Comparison of ENCODE assay signal across 9 mouse cellular contexts in the genomic region with DNA sequence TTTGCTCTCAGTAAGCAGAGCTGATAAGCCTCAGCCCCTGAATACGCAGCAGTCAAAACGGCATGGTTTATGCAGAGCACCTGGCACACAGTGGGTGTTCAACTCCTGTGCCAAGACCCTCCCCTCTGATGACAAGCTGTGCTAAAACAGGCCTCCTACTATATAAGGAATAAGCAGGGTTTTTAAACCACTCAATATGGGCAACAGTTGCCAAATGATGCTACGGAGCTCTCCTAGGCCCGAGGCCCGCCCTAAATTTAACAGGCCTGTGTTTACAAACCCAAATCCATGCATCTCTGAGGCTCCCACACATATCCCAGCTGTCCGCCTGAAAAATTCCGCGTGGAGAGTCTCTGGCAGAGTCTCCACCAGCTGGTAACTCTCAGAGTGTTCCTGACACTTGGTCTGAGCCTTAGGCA. TPM values are rescaled to one million over a fixed set of nuclear protein-coding genes. Genes with fewer than 3 reads are reported as not detected.
DNase-seq lines count a peak whose midpoint lies in the region; TF ChIP-seq lines count a peak whose summit lies in the region.
"Had no signal": no experiment of that assay in that cellular context is flagged by ENCODE, and none has a peak within 500 bp of the region (broad histone marks: within the 10 kb centered on the region; RNA-seq: fewer than 3 reads in every experiment).

No protein-coding gene starts in this region.

- no peak for TF ChIP-seq CTCF in layer of hippocampus, adult 2 months (conservative IDR thresholded peaks at IDR 0.05)

- peak; percentile 20 for DNase-seq in brain, embryonic 18.5 days (ENCODE audit: low read depth, low spot score)
- peak; percentile 60 to 64 for DNase-seq in cerebellum, adult 18-20 months
- DNase-seq in layer of hippocampus, adult 2 months (ENCODE audit: low spot score in 2 of 2) = peak; percentile 68 to 84
- peak; percentile 45 for DNase-seq in right cerebral cortex, postnatal 14 days
- DNase-seq in gastrocnemius, postnatal 25 days = no peak
- DNase-seq in heart, adult 18-20 months = no peak
- DNase-seq in adrenal gland, postnatal 25 days = no peak

- H3K27ac ChIP-seq in layer of hippocampus, adult 2 months = peak overlapping the region; percentile 80
- H3K27ac ChIP-seq: embryonic facial prominence, embryonic 12.5 days had no signal

- no peak overlapping the region for H3K4me3 ChIP-seq in layer of hippocampus, adult 2 months
- H3K4me3 ChIP-seq: embryonic facial prominence, embryonic 12.5 days; megakaryocyte, embryonic 14.5 days had no signal

RNA-seq across cellular contexts. Expression of gene Ntrk3, which starts 19.6 kb away (rescaled TPM):
- total RNA-seq in layer of hippocampus, adult 2 months (2021) = 100 to 1,000 TPM; 226 to 238 TPM
- total RNA-seq in gastrocnemius, postnatal 25 days (2021) = 1 to 10 TPM in 1 of 2 experiments, under 1 TPM in 1; 0.90 to 2.1 TPM
- total RNA-seq in heart, adult 18-20 months (2021) = 1 to 10 TPM in 1 of 2 experiments, under 1 TPM in 1; 0.97 to 3.9 TPM
- 17.4 and 24.3 TPM in 2 replicates for total RNA-seq in adrenal gland, postnatal 25 days (2021)

Comparison
In these comparisons a context has a peak if more than half of its experiments do, and no peak if none do; other contexts are left out.
1. DNase-seq: peak in brain, embryonic 18.5 days (single experiment), cerebellum, adult 18-20 months (2 of 2), layer of hippocampus, adult 2 months (2 of 2) and right cerebral cortex, postnatal 14 days (single experiment); none in gastrocnemius, postnatal 25 days (single experiment), heart, adult 18-20 months (0 of 2) and adrenal gland, postnatal 25 days (single experiment).